9 mouse cellular contexts compared by ENCODE assay signal in the genomic region with DNA sequence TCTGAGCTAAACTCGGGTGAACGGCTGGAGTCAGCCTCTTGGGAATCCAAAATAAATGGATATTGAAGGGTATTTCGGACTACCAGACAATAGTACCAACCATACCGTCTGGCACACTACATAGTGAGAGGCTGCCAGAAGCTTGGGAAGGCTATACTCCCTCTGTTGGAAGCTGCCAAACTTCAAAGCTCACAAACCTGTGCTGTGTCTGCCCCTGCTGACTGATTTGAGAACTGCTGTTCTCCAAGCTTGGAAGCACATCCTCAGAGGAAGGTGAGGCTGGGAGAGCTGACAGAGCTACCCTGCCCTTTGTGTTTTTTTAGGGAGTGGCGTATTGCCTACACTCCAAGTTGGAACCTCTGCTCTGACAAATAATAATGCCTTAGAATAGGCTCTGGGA.
DNase-seq lines count a peak whose midpoint lies in the region; TF ChIP-seq lines count a peak whose summit lies in the region.
"Had no signal": no experiment of that assay in that cellular context is flagged by ENCODE, and none has a peak within 500 bp of the region (broad histone marks: within the 10 kb centered on the region; RNA-seq: fewer than 3 reads in every experiment).

No protein-coding gene starts in this region.

- H3K27ac ChIP-seq in layer of hippocampus, adult 2 months: no peak overlapping the region

- peak; percentile 60 for TF ChIP-seq CTCF in layer of hippocampus, adult 2 months (conservative IDR thresholded peaks at IDR 0.05)

- peak; percentile 28 for DNase-seq in adrenal gland, postnatal 14 days
- DNase-seq in adrenal gland, postnatal 25 days: no peak
- no peak for DNase-seq in layer of hippocampus, adult 2 months (ENCODE audit: low spot score in 2 of 2)
- no peak for DNase-seq in layer of hippocampus, adult 8-10 months (ENCODE audit: low spot score in 2 of 2)
- peak; percentile 20 for DNase-seq in NIH3T3 (ENCODE audit: low read depth)
- peak; percentile 32 for DNase-seq in kidney, postnatal 10 days
- no peak for DNase-seq in frontal cortex, adult 2 months (ENCODE audit: extremely low spot score in 1 of 2, low spot score in 1 of 2)
- no peak for DNase-seq in thymus, postnatal 36 days
- DNase-seq: B cell, adult 2 months had no signal

- no peak overlapping the region for H3K4me3 ChIP-seq in layer of hippocampus, adult 2 months

Comparison
In these comparisons a context has a peak if more than half of its experiments do, and no peak if none do; other contexts are left out.
1. DNase-seq: peak in adrenal gland, postnatal 14 days (single experiment), NIH3T3 (single experiment) and kidney, postnatal 10 days (single experiment); none in adrenal gland, postnatal 25 days (single experiment), layer of hippocampus, adult 2 months (0 of 2), layer of hippocampus, adult 8-10 months (0 of 2), frontal cortex, adult 2 months (0 of 2) and thymus, postnatal 36 days (0 of 2).